26 mouse cellular contexts compared by ENCODE assay signal in the genomic region with DNA sequence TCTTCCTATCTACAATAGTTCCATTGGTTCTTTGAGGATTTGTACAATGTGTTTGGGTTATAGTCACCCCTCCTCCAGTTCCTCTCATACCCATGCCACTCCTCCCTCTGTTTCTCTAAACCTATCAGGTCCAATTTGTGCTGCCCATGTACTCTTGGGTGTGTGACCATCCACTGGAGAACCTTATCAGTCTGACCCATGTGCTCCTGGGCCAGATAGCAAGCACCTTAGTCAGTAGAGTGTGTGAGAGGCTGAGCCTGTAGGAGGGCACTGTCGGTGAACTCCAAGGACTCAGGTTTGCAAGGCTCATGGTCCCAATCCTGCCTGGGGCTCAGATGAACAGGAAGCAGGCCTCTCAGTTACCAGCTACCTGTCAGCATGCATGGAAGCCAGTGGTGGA.
DNase-seq lines count a peak whose midpoint lies in the region; ATAC-seq and TF ChIP-seq lines count a peak whose summit lies in the region.
"Had no signal": no experiment of that assay in that cellular context is flagged by ENCODE, and none has a peak within 500 bp of the region (broad histone marks: within the 10 kb centered on the region; RNA-seq: fewer than 3 reads in every experiment).

No protein-coding gene starts in this region.

- H3K27me3 ChIP-seq in kidney, embryonic 15.5 days, result no peaks in the 10 kb centered on the region
- no peaks in the 10 kb centered on the region for H3K27me3 ChIP-seq in liver, embryonic 12.5 days (replicated peaks)
- H3K27me3 ChIP-seq in hindbrain, postnatal 0 days (ENCODE audit: insufficient read depth, low read length), result no peaks in the 10 kb centered on the region
- no peaks in the 10 kb centered on the region for H3K27me3 ChIP-seq in midbrain, embryonic 10.5 days (ENCODE audit: low read depth, poor library complexity, severe bottlenecking)
- H3K27me3 ChIP-seq in neural tube, embryonic 15.5 days (replicated peaks), result no peaks in the 10 kb centered on the region
- H3K27me3 ChIP-seq: embryonic facial prominence, embryonic 12.5 days; forebrain, embryonic 12.5 days; hindbrain, embryonic 12.5 days; lung, embryonic 15.5 days; neural tube, embryonic 12.5 days had no signal

- WGBS in kidney, embryonic 15.5 days, result 75% methylated on average over 1 of the region's 1 CpGs
- 25% methylated on average over 1 of the region's 1 CpGs for WGBS in liver, embryonic 12.5 days (ENCODE audit: insufficient replicate concordance)
- 92% methylated on average over 1 of the region's 1 CpGs for WGBS in hindbrain, postnatal 0 days
- WGBS in midbrain, embryonic 10.5 days, result 76% methylated on average over 1 of the region's 1 CpGs
- WGBS in neural tube, embryonic 15.5 days, result 94% methylated on average over 1 of the region's 1 CpGs

- no peak overlapping the region for H3K4me3 ChIP-seq in kidney, embryonic 15.5 days (replicated peaks)
- no peak overlapping the region for H3K4me3 ChIP-seq in liver, embryonic 12.5 days
- H3K4me3 ChIP-seq in hindbrain, postnatal 0 days (ENCODE audit: low read length), result no peak overlapping the region
- H3K4me3 ChIP-seq in midbrain, embryonic 10.5 days, result no peak overlapping the region
- H3K4me3 ChIP-seq in neural tube, embryonic 15.5 days (replicated peaks), result no peak overlapping the region
- H3K4me3 ChIP-seq: embryonic facial prominence, embryonic 12.5 days; erythroblast, embryonic 14.5 days; forebrain, embryonic 12.5 days; hindbrain, embryonic 12.5 days; lung, embryonic 15.5 days; neural tube, embryonic 12.5 days had no signal

- H3K9ac ChIP-seq in kidney, embryonic 15.5 days, result no peak overlapping the region
- H3K9ac ChIP-seq in liver, embryonic 12.5 days, result no peak overlapping the region
- H3K9ac ChIP-seq in hindbrain, postnatal 0 days (replicated peaks; ENCODE audit: low read length), result no peak overlapping the region
- no peak overlapping the region for H3K9ac ChIP-seq in neural tube, embryonic 15.5 days (replicated peaks)
- H3K9ac ChIP-seq: embryonic facial prominence, embryonic 12.5 days; forebrain, embryonic 12.5 days; hindbrain, embryonic 12.5 days; lung, embryonic 15.5 days; neural tube, embryonic 12.5 days had no signal

- H3K9me3 ChIP-seq in kidney, embryonic 15.5 days (replicated peaks), result no peaks in the 10 kb centered on the region
- no peaks in the 10 kb centered on the region for H3K9me3 ChIP-seq in liver, embryonic 12.5 days (replicated peaks)
- H3K9me3 ChIP-seq in hindbrain, postnatal 0 days (ENCODE audit: low read length), result no peaks in the 10 kb centered on the region
- no peaks in the 10 kb centered on the region for H3K9me3 ChIP-seq in midbrain, embryonic 10.5 days (replicated peaks)
- H3K9me3 ChIP-seq in neural tube, embryonic 15.5 days (replicated peaks), result no peaks in the 10 kb centered on the region
- H3K9me3 ChIP-seq: embryonic facial prominence, embryonic 12.5 days; forebrain, embryonic 12.5 days; hindbrain, embryonic 12.5 days; lung, embryonic 15.5 days; neural tube, embryonic 12.5 days had no signal

- H3K4me1 ChIP-seq in kidney, embryonic 15.5 days, result no peaks in the 10 kb centered on the region
- peaks cover 9% of the 10 kb centered on the region; the same call in 1 of the 2 replicates for H3K4me1 ChIP-seq in liver, embryonic 12.5 days
- peaks cover 11% of the 10 kb centered on the region; the same call in 1 of the 2 replicates for H3K4me1 ChIP-seq in hindbrain, postnatal 0 days (ENCODE audit: insufficient read depth, low read length)
- H3K4me1 ChIP-seq in midbrain, embryonic 10.5 days, result peaks cover 11% of the 10 kb centered on the region
- peaks cover 10% of the 10 kb centered on the region for H3K4me1 ChIP-seq in neural tube, embryonic 15.5 days
- H3K4me1 ChIP-seq: lung, embryonic 15.5 days; neural tube, embryonic 12.5 days had no signal

- H3K36me3 ChIP-seq in kidney, embryonic 15.5 days, result no peaks in the 10 kb centered on the region
- no peaks in the 10 kb centered on the region for H3K36me3 ChIP-seq in liver, embryonic 12.5 days
- H3K36me3 ChIP-seq in hindbrain, postnatal 0 days (ENCODE audit: insufficient read depth, low read length), result no peaks in the 10 kb centered on the region
- no peaks in the 10 kb centered on the region for H3K36me3 ChIP-seq in midbrain, embryonic 10.5 days
- no peaks in the 10 kb centered on the region for H3K36me3 ChIP-seq in neural tube, embryonic 15.5 days
- H3K36me3 ChIP-seq: embryonic facial prominence, embryonic 12.5 days; forebrain, embryonic 12.5 days; hindbrain, embryonic 12.5 days; lung, embryonic 15.5 days; neural tube, embryonic 12.5 days had no signal

- no peak overlapping the region for H3K27ac ChIP-seq in kidney, embryonic 15.5 days
- H3K27ac ChIP-seq in liver, embryonic 12.5 days, result no peak overlapping the region
- H3K27ac ChIP-seq in hindbrain, postnatal 0 days, result no peak overlapping the region
- H3K27ac ChIP-seq in midbrain, embryonic 10.5 days (replicated peaks), result no peak overlapping the region
- H3K27ac ChIP-seq in neural tube, embryonic 15.5 days (replicated peaks), result no peak overlapping the region
- H3K27ac ChIP-seq: embryonic facial prominence, embryonic 12.5 days; forebrain, embryonic 12.5 days; hindbrain, embryonic 12.5 days; lung, embryonic 15.5 days; neural tube, embryonic 12.5 days had no signal

- peak; percentile 50; the same call in 1 of the 2 replicates for ATAC-seq in kidney, embryonic 15.5 days (replicated peaks; ENCODE audit: low FRiP score)
- peak; percentile 94 for ATAC-seq in liver, embryonic 12.5 days
- ATAC-seq in megakaryocyte progenitor cell, adult 5-6 weeks (replicated peaks; ENCODE audit: poor library complexity), result peak; percentile 68
- no peak for ATAC-seq in hindbrain, postnatal 0 days
- no peak for ATAC-seq in neural tube, embryonic 15.5 days (ENCODE audit: low FRiP score)
- ATAC-seq: CD4-positive, CD25-positive, alpha-beta regulatory T cell, adult 4 months; inflammation-experienced regulatory T-cells, adult 6 months had no signal

- H3K4me2 ChIP-seq in kidney, embryonic 15.5 days, result no peak overlapping the region
- H3K4me2 ChIP-seq in liver, embryonic 12.5 days, result no peak overlapping the region
- H3K4me2 ChIP-seq in hindbrain, postnatal 0 days (ENCODE audit: low read depth, low read length), result no peak overlapping the region
- no peak overlapping the region for H3K4me2 ChIP-seq in neural tube, embryonic 15.5 days
- H3K4me2 ChIP-seq: embryonic facial prominence, embryonic 12.5 days; forebrain, embryonic 12.5 days; hindbrain, embryonic 12.5 days; lung, embryonic 15.5 days; neural tube, embryonic 12.5 days had no signal

- no peak for DNase-seq in kidney, adult 9 months
- peak; percentile 28 for DNase-seq in c-Kit-positive CD71-positive TER-119-negative erythroid progenitor cells, embryonic 14.5 days (ENCODE audit: low read depth)
- no peak for DNase-seq in hindbrain, postnatal 0 days (ENCODE audit: low spot score)
- no peak for DNase-seq in midbrain, embryonic 10.5 days (ENCODE audit: low spot score)
- DNase-seq: adrenal gland, postnatal 36 days; cerebellum, adult 2 months; cerebellum, postnatal 25 days; kidney, adult 18-20 months; kidney, postnatal 10 days; lung, postnatal 36 days; midbrain, embryonic 14.5 days; right cerebral cortex, postnatal 4 days; thymus, adult 18-20 months; thymus, postnatal 36 days had no signal

- TF ChIP-seq CTCF in hindbrain, postnatal 0 days (IDR thresholded peaks at IDR 0.05; ENCODE audit: low read depth), result no peak

Comparison
In these comparisons a context has a peak if more than half of its experiments do, and no peak if none do; other contexts are left out.
1. ATAC-seq: peak in kidney, embryonic 15.5 days (single experiment), liver, embryonic 12.5 days (single experiment) and megakaryocyte progenitor cell, adult 5-6 weeks (single experiment); none in hindbrain, postnatal 0 days (single experiment) and neural tube, embryonic 15.5 days (single experiment).